Mouse (Mus musculus) limb, embryonic 11.5 days (tissue): ENCODE results near the gene Aldh3a2. TPM values are rescaled to one million over a fixed set of nuclear protein-coding genes. Genes with fewer than 3 reads are reported as not detected.

Source experiments
- ATAC-seq: fragments of 200-750 bp; cut with Nextera tagmentation; 2 replicates; pipeline ENCODE4 v1.8.0; 2017; ENCODE audit warnings: low read depth; ENCODE audit not compliant: insufficient number of reproducible peaks, low FRiP score, low TSS enrichment
- DNase-seq: peaks from one replicate; pipeline ENCODE4 v3.0.0-alpha.2; 2015; ENCODE audit warnings: low spot score
- H3K27ac ChIP-seq: fragments of 300-500 bp; sonication (generic); replicated peaks from 2 replicates; pipeline ENCODE4 v1.5.1; 2014; ENCODE audit warnings: low read depth, mild to moderate bottlenecking, low read length
- H3K27me3 ChIP-seq: fragments of 300-500 bp; sonication (generic); 2 replicates; pipeline ENCODE4 v1.6.1; 2014; ENCODE audit warnings: mild to moderate bottlenecking, low read length, mixed read lengths; ENCODE audit not compliant: control insufficient read depth, insufficient read depth
- H3K36me3 ChIP-seq: fragments of 300-500 bp; sonication (generic); 2 replicates; pipeline ENCODE4 v1.6.1; 2014; ENCODE audit warnings: mild to moderate bottlenecking, low read length, moderate library complexity, mixed read lengths; ENCODE audit not compliant: control insufficient read depth, insufficient read depth
- H3K4me1 ChIP-seq: fragments of 300-500 bp; sonication (generic); 2 replicates; pipeline ENCODE4 v1.6.1; 2014; ENCODE audit warnings: low read length, mixed read lengths; ENCODE audit not compliant: control insufficient read depth, insufficient read depth
- H3K4me2 ChIP-seq: fragments of 300-500 bp; sonication (generic); 2 replicates; pipeline ENCODE4 v1.6.1; 2014; ENCODE audit warnings: low read depth, mild to moderate bottlenecking, moderate library complexity; ENCODE audit not compliant: severe bottlenecking
- H3K4me3 ChIP-seq: fragments of 300-500 bp; sonication (generic); 2 replicates; pipeline ENCODE4 v1.5.1; 2014; ENCODE audit warnings: low read depth, low read length
- H3K9ac ChIP-seq: fragments of 300-500 bp; sonication (generic); 2 replicates; pipeline ENCODE4 v1.6.1; 2014; ENCODE audit warnings: mild to moderate bottlenecking, low read length
- H3K9me3 ChIP-seq: fragments of 300-500 bp; sonication (generic); 2 replicates; pipeline ENCODE4 v1.6.1; 2016; ENCODE audit warnings: low read length; ENCODE audit not compliant: control insufficient read depth
- WGBS: fragments of 180-500 bp; shearing (Covaris S2); extraction: QIAGEN DNeasy Blood & Tissue Kit; methylation state at CpG from one replicate; pipeline ENCODE4 v1.1.7; 2014; 5-methylcytosine and 5-hydroxymethylcytosine counted together
- polyA plus RNA-seq: library from polyadenylated mRNA; unstranded; fragments of >200 nt; fragmentation: Nextera tagmentation; extraction: Ambion mirVana; gene quantifications from 2 replicates; pipeline ENCODE4 v1.2.1, GENCODE M21; 2014

Aldh3a2 gene
- polyA plus RNA-seq, 1 experiment from 2014 or later: 16.8 TPM

GRCm38 (mm10) chr11:61205167-61205950 is 61.9 kb downstream of the Aldh3a2 start:
- DNase-seq (no peak), ATAC-seq (no peak)
- Histone ChIP-seq H3K36me3 (no peaks in the 10 kb centered on the region), H3K9me3 (no peaks in the 10 kb centered on the region), H3K27me3 (no peaks in the 10 kb centered on the region), H3K4me3 (no peak overlapping the region), H3K27ac (no peak overlapping the region), H3K9ac (no peak overlapping the region), H3K4me2 (no peak overlapping the region), H3K4me1 (peaks cover 4% of the 10 kb centered on the region)
- 94% methylated on average over 9 of the region's 10 CpGs for WGBS

- WGBS: 80% methylated on average over 2 of the region's 2 CpGs
- Histone ChIP-seq H3K9me3 (no peaks in the 10 kb centered on the region), H3K36me3 (no peaks in the 10 kb centered on the region), H3K9ac (no peak overlapping the region), H3K4me1 (peaks cover 4% of the 10 kb centered on the region), H3K4me2 (no peak overlapping the region), H3K27me3 (no peaks in the 10 kb centered on the region), H3K4me3 (no peak overlapping the region), H3K27ac (no peak overlapping the region)
- no peak for DNase-seq
- ATAC-seq: no peak
Measured at GRCm38 (mm10) chr11:61202810-61203209, 64.5 kb downstream of the Aldh3a2 start.

GRCm38 (mm10) chr11:61202186-61202585 is 65.1 kb downstream of the Aldh3a2 start:
- Histone ChIP-seq H3K4me3 (no peak overlapping the region), H3K4me1 (no peaks in the 10 kb centered on the region), H3K4me2 (no peak overlapping the region), H3K27ac (no peak overlapping the region), H3K36me3 (no peaks in the 10 kb centered on the region), H3K27me3 (no peaks in the 10 kb centered on the region), H3K9ac (no peak overlapping the region), H3K9me3 (no peaks in the 10 kb centered on the region)
- DNase-seq (no peak), ATAC-seq (no peak)
- WGBS: 82% methylated on average over 6 of the region's 6 CpGs

GRCm38 (mm10) chr11:61199620-61200362 is 67.5 kb downstream of the Aldh3a2 start:
- 84% methylated on average over 4 of the region's 4 CpGs for WGBS
- Histone ChIP-seq H3K27me3 (no peaks in the 10 kb centered on the region), H3K9me3 (no peaks in the 10 kb centered on the region), H3K4me1 (no peaks in the 10 kb centered on the region), H3K9ac (no peak overlapping the region), H3K4me3 (no peak overlapping the region), H3K27ac (no peak overlapping the region), H3K36me3 (no peaks in the 10 kb centered on the region), H3K4me2 (no peak overlapping the region; the same call in 1 of the 2 replicates)
- no peak for DNase-seq
- no peak for ATAC-seq

- ATAC-seq (no peak), DNase-seq (no peak)
- Histone ChIP-seq H3K9me3 (no peaks in the 10 kb centered on the region), H3K27me3 (no peaks in the 10 kb centered on the region), H3K36me3 (no peaks in the 10 kb centered on the region), H3K4me1 (no peaks in the 10 kb centered on the region), H3K4me3 (no peak overlapping the region), H3K9ac (no peak overlapping the region), H3K27ac (no peak overlapping the region), H3K4me2 (no peak overlapping the region)
Measured at GRCm38 (mm10) chr11:61197935-61198334, 69.3 kb downstream of the Aldh3a2 start.

GRCm38 (mm10) chr11:61196616-61197353 is 70.5 kb downstream of the Aldh3a2 start:
- H3K27me3 ChIP-seq: no peaks in the 10 kb centered on the region
- WGBS: 84% methylated on average over 14 of the region's 14 CpGs
- no peak for DNase-seq
- no peak for ATAC-seq
- no peak overlapping the region for H3K4me2 ChIP-seq
- no peak overlapping the region for H3K4me3 ChIP-seq
- H3K27ac ChIP-seq: no peak overlapping the region
- no peaks in the 10 kb centered on the region for H3K36me3 ChIP-seq
- H3K9me3 ChIP-seq: no peaks in the 10 kb centered on the region
- H3K4me1 ChIP-seq: no peaks in the 10 kb centered on the region
- no peak overlapping the region for H3K9ac ChIP-seq

GRCm38 (mm10) chr11:61193392-61193791 is 73.9 kb downstream of the Aldh3a2 start:
- no peaks in the 10 kb centered on the region for H3K27me3 ChIP-seq
- no peaks in the 10 kb centered on the region for H3K9me3 ChIP-seq
- DNase-seq (peak; percentile 89), ATAC-seq (no peak)
- H3K4me2 ChIP-seq: no peak overlapping the region
- no peak overlapping the region for H3K4me3 ChIP-seq
- H3K27ac ChIP-seq: no peak overlapping the region
- H3K9ac ChIP-seq: no peak overlapping the region
- H3K4me1 ChIP-seq: no peaks in the 10 kb centered on the region
- WGBS: 13% methylated on average over 9 of the region's 9 CpGs
- H3K36me3 ChIP-seq: no peaks in the 10 kb centered on the region

- no peaks in the 10 kb centered on the region for H3K36me3 ChIP-seq
- H3K4me3 ChIP-seq: no peak overlapping the region
- no peak overlapping the region for H3K9ac ChIP-seq
- H3K4me2 ChIP-seq: no peak overlapping the region
- no peaks in the 10 kb centered on the region for H3K27me3 ChIP-seq
- no peaks in the 10 kb centered on the region for H3K9me3 ChIP-seq
- DNase-seq: no peak
- no peak overlapping the region for H3K27ac ChIP-seq
- H3K4me1 ChIP-seq: no peaks in the 10 kb centered on the region
- ATAC-seq: no peak
- 92% methylated on average over 2 of the region's 2 CpGs for WGBS
Measured at GRCm38 (mm10) chr11:61192779-61193178, 74.5 kb downstream of the Aldh3a2 start.
